Mouse (Mus musculus) neural tube, embryonic 14.5 days (tissue): ENCODE results near the gene Olfr1131. TPM values are rescaled to one million over a fixed set of nuclear protein-coding genes. Genes with fewer than 3 reads are reported as not detected.
"Not testable (repeated sequence)": the region's sequence is repeated elsewhere in the genome, so short reads cannot be mapped to it uniquely, and the experiment has no call there.

Experiments
- ATAC-seq: fragments of 200-750 bp; cut with Nextera tagmentation; 2 replicates; pipeline ENCODE4 v1.8.0; 2017; ENCODE audit warnings: low read depth, mild to moderate bottlenecking, moderate TSS enrichment, moderate library complexity
- H3K27ac ChIP-seq: fragments of 300-500 bp; sonication (generic); 2 replicates; pipeline ENCODE4 v1.5.1; 2014; ENCODE audit warnings: low read depth, mild to moderate bottlenecking, control low read depth, low read length, moderate library complexity, mixed read lengths
- H3K27me3 ChIP-seq: fragments of 300-500 bp; sonication (generic); 2 replicates; pipeline ENCODE4 v1.6.1; 2014; ENCODE audit warnings: low read length; ENCODE audit not compliant: control insufficient read depth, insufficient read depth
- H3K36me3 ChIP-seq: fragments of 300-500 bp; sonication (generic); 2 replicates; pipeline ENCODE4 v1.6.1; 2014; ENCODE audit warnings: low read length, mixed read lengths; ENCODE audit not compliant: control insufficient read depth, insufficient read depth
- H3K4me1 ChIP-seq: fragments of 300-500 bp; sonication (generic); 2 replicates; pipeline ENCODE4 v1.6.1; 2014; ENCODE audit warnings: low read length; ENCODE audit not compliant: control insufficient read depth, insufficient read depth
- H3K4me2 ChIP-seq: fragments of 300-500 bp; sonication (generic); 2 replicates; pipeline ENCODE4 v1.6.1; 2014; ENCODE audit warnings: mild to moderate bottlenecking, low read depth, low read length, control low read depth
- H3K4me3 ChIP-seq: fragments of 300-500 bp; sonication (generic); 2 replicates; pipeline ENCODE4 v1.5.1; 2014; ENCODE audit warnings: low read depth, low read length, control low read depth, mixed read lengths
- H3K9ac ChIP-seq: fragments of 300-500 bp; sonication (generic); replicated peaks from 2 replicates; pipeline ENCODE4 v1.6.1; 2014; ENCODE audit warnings: low read depth, mild to moderate bottlenecking, control low read depth, low read length, mixed read lengths
- H3K9me3 ChIP-seq: fragments of 300-500 bp; sonication (generic); 2 replicates; pipeline ENCODE4 v1.6.1; 2016; ENCODE audit warnings: low read length; ENCODE audit not compliant: control insufficient read depth
- WGBS: fragments of 180-500 bp; shearing (Covaris S2); extraction: QIAGEN DNeasy Blood & Tissue Kit; methylation state at CpG from one replicate; pipeline ENCODE4 v1.1.7; 2014; 5-methylcytosine and 5-hydroxymethylcytosine counted together
- polyA plus RNA-seq: library from polyadenylated mRNA; unstranded; fragments of >200 nt; fragmentation: Nextera tagmentation; extraction: Ambion mirVana; gene quantifications from 2 replicates; pipeline ENCODE4 v1.2.1, GENCODE M21; 2014

The Olfr1131 gene
- not detected in 2 replicates for polyA plus RNA-seq

- 70% methylated on average over 3 of the region's 3 CpGs for WGBS
- no peak within 1 kb of the TSS for H3K4me2 ChIP-seq
- no peaks in the 10 kb centered on the region for H3K27me3 ChIP-seq
Observed at GRCm38 (mm10) chr2:87626804-87627203, at the start of gene Olfr1131. Olfr1131 (plus strand) TSS chr2:87627104.

GRCm38 (mm10) chr2:87605912-87606311, 21.0 kb upstream of the Olfr1131 start, which contains the start of gene Olfr1130:
Olfr1130 (plus strand) TSS chr2:87606212.
- not testable (repeated sequence) for H3K4me1 ChIP-seq, H3K4me2 ChIP-seq, ATAC-seq, H3K4me3 ChIP-seq, H3K9me3 ChIP-seq, H3K27ac ChIP-seq, H3K9ac ChIP-seq, H3K36me3 ChIP-seq, H3K27me3 ChIP-seq

More at GRCm38 (mm10) chr2:87626804-87627203, at the start of gene Olfr1131:
- no peak within 1 kb of the TSS for H3K27ac ChIP-seq
- H3K9me3 ChIP-seq: no peaks in the 10 kb centered on the region
- no peak within 1 kb of the TSS for H3K9ac ChIP-seq
- ATAC-seq: no peak
- no peaks in the 10 kb centered on the region for H3K36me3 ChIP-seq
- no peak within 1 kb of the TSS for H3K4me3 ChIP-seq
- H3K4me1 ChIP-seq: no peaks in the 10 kb centered on the region

DNA sequence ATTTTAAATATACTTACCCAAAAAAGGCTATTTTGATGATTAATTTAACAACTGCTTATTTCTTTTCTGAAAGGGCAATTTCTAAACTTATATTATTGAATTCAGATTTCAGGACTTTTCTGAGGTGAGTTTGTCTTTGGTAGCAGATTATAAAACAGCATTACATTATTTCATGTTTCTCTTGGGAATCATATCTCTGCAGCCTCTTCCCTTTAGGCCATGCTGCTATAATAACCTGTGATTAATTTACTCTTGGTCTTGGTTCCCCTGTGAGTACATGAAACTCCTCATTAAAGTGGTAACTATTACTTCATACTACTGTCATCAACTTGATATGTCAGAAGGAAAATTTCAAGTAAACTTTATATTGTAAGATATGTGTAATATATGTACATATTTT, 10.5 kb downstream of the Olfr1131 start, which contains the start of gene Olfr1132:
Olfr1132 (minus strand) TSS at position 101 of the 400 bp plus-strand sequence.
- no peaks in the 10 kb centered on the region for H3K27me3 ChIP-seq
- no peak within 1 kb of the TSS for H3K9ac ChIP-seq
- no peak within 1 kb of the TSS for H3K27ac ChIP-seq
- no peaks in the 10 kb centered on the region for H3K9me3 ChIP-seq
- H3K4me1 ChIP-seq: no peaks in the 10 kb centered on the region
- no peaks in the 10 kb centered on the region for H3K36me3 ChIP-seq
- no peak within 1 kb of the TSS for H3K4me2 ChIP-seq
- no peak within 1 kb of the TSS for H3K4me3 ChIP-seq
- ATAC-seq: no peak

DNA sequence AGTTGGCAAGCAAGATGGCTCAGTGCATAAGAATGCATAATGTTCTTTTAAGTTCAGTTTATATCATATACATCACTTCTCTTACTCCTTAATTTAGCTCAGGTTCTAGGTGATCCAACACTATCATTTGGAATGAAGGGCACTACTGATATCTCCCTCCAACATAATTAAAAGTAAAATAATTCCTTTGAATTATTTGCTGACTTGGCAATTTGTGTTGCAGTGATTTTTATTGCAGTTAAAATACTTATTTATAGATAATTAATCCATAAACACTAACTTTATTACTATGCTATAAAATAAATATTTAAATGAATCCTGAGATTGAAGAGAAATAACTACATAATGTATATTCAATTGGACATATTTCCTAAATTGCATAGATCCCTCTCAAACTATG, 15.5 kb downstream of the Olfr1131 start:
- H3K4me2 ChIP-seq: no peak overlapping the region
- no peaks in the 10 kb centered on the region for H3K27me3 ChIP-seq
- ATAC-seq: no peak
- H3K9ac ChIP-seq: no peak overlapping the region
- no peaks in the 10 kb centered on the region for H3K36me3 ChIP-seq
- H3K9me3 ChIP-seq: no peaks in the 10 kb centered on the region
- H3K27ac ChIP-seq: no peak overlapping the region
- no peak overlapping the region for H3K4me3 ChIP-seq
- H3K4me1 ChIP-seq: no peaks in the 10 kb centered on the region

- no peak within 1 kb of the TSS for H3K9ac ChIP-seq
- no peak within 1 kb of the TSS for H3K4me2 ChIP-seq
- no peaks in the 10 kb centered on the region for H3K4me1 ChIP-seq
- H3K9me3 ChIP-seq: no peaks in the 10 kb centered on the region
- no peaks in the 10 kb centered on the region for H3K27me3 ChIP-seq
- no peak within 1 kb of the TSS for H3K4me3 ChIP-seq
- no peak within 1 kb of the TSS for H3K27ac ChIP-seq
- no peak for ATAC-seq
- H3K36me3 ChIP-seq: no peaks in the 10 kb centered on the region
Observed at GRCm38 (mm10) chr2:87647274-87647673, 20.4 kb downstream of the Olfr1131 start, which contains the start of gene Olfr1133. Olfr1133 (minus strand) TSS chr2:87647374.

GRCm38 (mm10) chr2:87658360-87658759, 31.5 kb downstream of the Olfr1131 start, which contains the start of gene Olfr1134:
Olfr1134 (minus strand) TSS chr2:87658460.
- H3K4me3 ChIP-seq: no peak within 1 kb of the TSS
- H3K27me3 ChIP-seq: no peaks in the 10 kb centered on the region
- H3K4me1 ChIP-seq: no peaks in the 10 kb centered on the region
- 88% methylated on average over 2 of the region's 2 CpGs for WGBS
- no peak within 1 kb of the TSS for H3K4me2 ChIP-seq
- H3K9ac ChIP-seq: no peak within 1 kb of the TSS
- H3K9me3 ChIP-seq: no peaks in the 10 kb centered on the region
- ATAC-seq: no peak
- no peak within 1 kb of the TSS for H3K27ac ChIP-seq
- no peaks in the 10 kb centered on the region for H3K36me3 ChIP-seq

GRCm38 (mm10) chr2:87673564-87673963, 46.7 kb downstream of the Olfr1131 start, which contains the start of gene Olfr1135:
Olfr1135 (minus strand) TSS chr2:87673664.
- 23% methylated on average over 1 of the region's 1 CpGs for WGBS
- H3K9me3 ChIP-seq: no peaks in the 10 kb centered on the region
- no peak within 1 kb of the TSS for H3K4me3 ChIP-seq
- no peak within 1 kb of the TSS for H3K27ac ChIP-seq
- H3K9ac ChIP-seq: no peak within 1 kb of the TSS
- no peak for ATAC-seq
- H3K36me3 ChIP-seq: no peaks in the 10 kb centered on the region
- H3K4me2 ChIP-seq: no peak within 1 kb of the TSS
- H3K27me3 ChIP-seq: no peaks in the 10 kb centered on the region
- H3K4me1 ChIP-seq: no peaks in the 10 kb centered on the region

Other genes with a start within 250 kb of the Olfr1131 start
- gene Olfr1122, start 241.3 kb upstream of the Olfr1131 start, polyA plus RNA-seq: not detected in 2 replicates
- gene Olfr1123, start 210.5 kb upstream of the Olfr1131 start, polyA plus RNA-seq: not detected in 2 replicates
- 0.08 and 0.10 TPM in 2 replicates for gene Olfr1124, start 196.8 kb upstream of the Olfr1131 start, polyA plus RNA-seq
- gene Olfr1126, start 173.1 kb upstream of the Olfr1131 start, polyA plus RNA-seq: not detected in 2 replicates
- not detected in 2 replicates for gene Pramel7, start 130.0 kb upstream of the Olfr1131 start, polyA plus RNA-seq
- not detected in 2 replicates for gene Pramel6, start 120.5 kb upstream of the Olfr1131 start, polyA plus RNA-seq
- not detected in 2 replicates for gene Olfr153, start 95.3 kb upstream of the Olfr1131 start, polyA plus RNA-seq
- gene Olfr1128, start 81.6 kb upstream of the Olfr1131 start, polyA plus RNA-seq: not detected in 2 replicates
- gene Olfr1129, start 53.2 kb upstream of the Olfr1131 start, polyA plus RNA-seq: not detected in 2 replicates
- not detected in 2 replicates for gene Olfr1130, start 20.9 kb upstream of the Olfr1131 start, polyA plus RNA-seq
- not detected in 2 replicates for gene Olfr1132, start 10.4 kb downstream of the Olfr1131 start, polyA plus RNA-seq
- gene Olfr1133, start 20.3 kb downstream of the Olfr1131 start, polyA plus RNA-seq: not detected in 2 replicates
- not detected in 2 replicates for gene Olfr1134, start 31.4 kb downstream of the Olfr1131 start, polyA plus RNA-seq
- not detected in 2 replicates for gene Olfr1135, start 46.6 kb downstream of the Olfr1131 start, polyA plus RNA-seq
- gene Olfr1136, start 66.8 kb downstream of the Olfr1131 start, polyA plus RNA-seq: not detected in 2 replicates
- gene Olfr1137, start 86.1 kb downstream of the Olfr1131 start, polyA plus RNA-seq: not detected in 2 replicates
- not detected in 2 replicates for gene Olfr1138, start 112.9 kb downstream of the Olfr1131 start, polyA plus RNA-seq
- gene Olfr1140, start 116.6 kb downstream of the Olfr1131 start, polyA plus RNA-seq: not detected in 2 replicates
- not detected in 2 replicates for gene Olfr1141, start 126.9 kb downstream of the Olfr1131 start, polyA plus RNA-seq
- gene Olfr152, start 152.4 kb downstream of the Olfr1131 start, polyA plus RNA-seq: not detected in 2 replicates
- not detected in 2 replicates for gene Olfr1143, start 173.5 kb downstream of the Olfr1131 start, polyA plus RNA-seq
- gene Olfr1145, start 182.7 kb downstream of the Olfr1131 start, polyA plus RNA-seq: not detected in 2 replicates
- gene Olfr1148, start 203.4 kb downstream of the Olfr1131 start, polyA plus RNA-seq: not detected in 2 replicates
- gene Olfr1150-ps1, start 216.9 kb downstream of the Olfr1131 start, polyA plus RNA-seq: not detected in 2 replicates
- not detected in 2 replicates for gene Olfr1151, start 228.8 kb downstream of the Olfr1131 start, polyA plus RNA-seq
- 0.04 TPM in 1 of 2 replicates, not detected in the other for gene Olfr1152, start 239.4 kb downstream of the Olfr1131 start, polyA plus RNA-seq